Mouse (Mus musculus): ENCODE measurements around the gene Fcrlb. TPM values are rescaled to one million over a fixed set of nuclear protein-coding genes. Genes with fewer than 3 reads are reported as not detected.

Gene Fcrlb
- polyA plus RNA-seq, 1 experiment from 2014 or later = 0.11 TPM

- Histone ChIP-seq H3K9ac (no peak overlapping the region), H3K27ac (no peak overlapping the region), H3K4me1 (no peaks in the 10 kb centered on the region), H3K4me3 (no peak overlapping the region), H3K36me3 (no peaks in the 10 kb centered on the region), H3K9me3 (no peaks in the 10 kb centered on the region), H3K4me2 (replicated peaks) (no peak overlapping the region), H3K27me3 (no peaks in the 10 kb centered on the region)
- 73% methylated on average over 6 of the region's 6 CpGs for WGBS
- ATAC-seq (ENCODE audit: low FRiP score, low read depth) = no peak
Observed at GRCm38 (mm10) chr1:170933386-170933920, 20.7 kb upstream of the Fcrlb start.

DNA sequence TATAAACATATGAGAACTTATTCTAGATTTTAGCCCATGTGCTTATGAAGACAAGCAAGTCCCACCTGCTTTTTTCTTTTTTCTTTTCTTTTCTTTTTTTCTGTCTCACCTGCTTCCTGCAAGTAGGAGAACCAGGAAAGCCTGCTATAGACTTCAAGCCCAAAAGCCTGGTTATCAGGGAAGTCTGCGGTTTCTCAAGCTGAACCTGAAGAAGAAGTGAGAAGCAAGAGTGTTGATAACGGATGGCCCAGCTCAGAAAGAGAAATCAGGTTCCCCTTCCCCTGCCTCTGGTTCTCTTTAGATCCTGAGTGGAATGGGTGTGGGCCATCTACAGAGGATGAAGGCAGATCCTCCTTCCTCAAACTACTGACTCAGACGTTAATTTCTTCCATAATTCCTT, 19.3 kb upstream of the Fcrlb start:
- Histone ChIP-seq H3K27me3 (no peaks in the 10 kb centered on the region), H3K4me3 (no peak overlapping the region), H3K9ac (no peak overlapping the region), H3K4me2 (replicated peaks) (no peak overlapping the region), H3K27ac (no peak overlapping the region), H3K4me1 (no peaks in the 10 kb centered on the region), H3K9me3 (no peaks in the 10 kb centered on the region), H3K36me3 (no peaks in the 10 kb centered on the region)
- ATAC-seq (ENCODE audit: low FRiP score, low read depth) = no peak
- WGBS = 84% methylated on average over 3 of the region's 3 CpGs

DNA sequence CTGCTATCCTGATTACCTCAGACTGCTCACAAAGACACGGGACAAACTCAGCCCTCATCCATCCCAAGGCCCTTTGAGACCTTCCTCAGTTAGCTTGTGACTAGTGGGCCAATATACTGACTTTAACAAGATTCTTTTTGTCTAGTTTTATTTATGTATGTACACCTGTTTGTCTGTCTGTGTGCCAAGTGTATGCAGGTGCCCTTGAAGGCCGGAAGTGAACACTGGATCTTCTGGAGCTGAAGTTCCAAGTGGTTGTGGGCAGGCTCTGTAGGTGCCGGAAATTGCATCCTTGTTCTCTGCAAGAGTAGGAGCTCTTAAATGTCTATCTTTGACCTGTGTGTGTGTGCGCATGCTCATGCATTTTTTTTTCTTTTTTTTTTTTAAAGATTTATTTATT, 16.5 kb upstream of the Fcrlb start:
- Histone ChIP-seq H3K9ac (no peak overlapping the region), H3K4me1 (no peaks in the 10 kb centered on the region), H3K27ac (no peak overlapping the region), H3K27me3 (no peaks in the 10 kb centered on the region), H3K4me3 (no peak overlapping the region), H3K9me3 (no peaks in the 10 kb centered on the region), H3K4me2 (replicated peaks) (no peak overlapping the region), H3K36me3 (no peaks in the 10 kb centered on the region)
- no peak for ATAC-seq (ENCODE audit: low FRiP score, low read depth)
- WGBS = 83% methylated on average over 4 of the region's 4 CpGs

DNA sequence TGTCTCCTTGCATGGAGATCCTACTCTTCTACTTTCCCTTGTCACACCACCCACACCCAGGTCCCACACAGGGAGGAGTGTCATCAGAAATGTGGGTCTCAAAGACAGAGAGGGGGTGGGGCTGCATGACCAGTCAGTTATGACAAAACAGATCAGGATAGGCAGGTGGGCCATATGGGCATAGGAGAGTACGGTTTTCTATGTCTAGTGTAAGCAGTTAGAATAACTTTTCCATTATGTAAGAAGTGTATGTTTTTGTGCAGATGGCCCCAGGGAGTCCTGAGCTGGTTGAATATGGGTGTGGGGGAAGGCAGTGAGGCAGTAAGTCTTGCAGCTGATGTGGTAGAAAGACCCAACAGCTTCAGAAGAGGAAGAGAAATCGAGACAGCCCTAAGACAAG, 15.7 kb upstream of the Fcrlb start:
- H3K9me3 ChIP-seq = no peaks in the 10 kb centered on the region
- no peak overlapping the region for H3K9ac ChIP-seq
- H3K27ac ChIP-seq = no peak overlapping the region
- H3K27me3 ChIP-seq = no peaks in the 10 kb centered on the region
- no peak overlapping the region for H3K4me3 ChIP-seq
- no peaks in the 10 kb centered on the region for H3K4me1 ChIP-seq
- no peaks in the 10 kb centered on the region for H3K36me3 ChIP-seq
- WGBS = 67% methylated on average over 2 of the region's 2 CpGs
- no peak overlapping the region for H3K4me2 ChIP-seq (replicated peaks)
- no peak for ATAC-seq (ENCODE audit: low FRiP score, low read depth)

- Histone ChIP-seq H3K4me2 (replicated peaks) (no peak within 1 kb of the TSS), H3K36me3 (no peaks in the 10 kb centered on the region), H3K4me1 (no peaks in the 10 kb centered on the region), H3K4me3 (no peak within 1 kb of the TSS), H3K27me3 (no peaks in the 10 kb centered on the region), H3K9ac (no peak within 1 kb of the TSS), H3K27ac (no peak within 1 kb of the TSS), H3K9me3 (no peaks in the 10 kb centered on the region)
- no peak for ATAC-seq (ENCODE audit: low FRiP score, low read depth)
- 75% methylated on average over 3 of the region's 3 CpGs for WGBS
Observed at GRCm38 (mm10) chr1:170927378-170927777, 14.6 kb upstream of the Fcrlb start, which contains the start of gene Fcrla. Fcrla (minus strand) TSS chr1:170927583.

DNA sequence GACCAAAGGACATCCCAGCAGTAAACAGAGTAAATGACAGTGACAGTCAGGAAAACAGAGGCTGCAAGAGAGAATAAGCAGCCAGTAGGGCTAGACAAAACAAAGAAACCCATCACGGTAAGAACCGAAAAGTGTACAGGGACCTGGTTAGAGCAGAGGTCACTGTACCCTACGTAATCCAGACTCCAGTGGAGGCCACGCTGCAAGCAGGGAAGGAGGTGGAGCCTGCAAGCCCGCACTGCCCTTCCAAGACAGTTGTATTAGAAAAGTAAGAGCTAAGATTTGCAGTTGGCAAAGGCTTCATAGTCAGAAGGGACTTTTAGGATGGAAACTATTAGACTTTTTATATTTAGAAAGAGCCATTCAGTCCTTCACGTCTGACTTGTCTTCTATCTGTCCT, 14.2 kb upstream of the Fcrlb start:
- ATAC-seq (ENCODE audit: low FRiP score, low read depth) = no peak
- H3K27ac ChIP-seq = no peak overlapping the region
- no peak overlapping the region for H3K4me2 ChIP-seq (replicated peaks)
- H3K36me3 ChIP-seq = no peaks in the 10 kb centered on the region
- H3K4me1 ChIP-seq = no peaks in the 10 kb centered on the region
- WGBS = 54% methylated on average over 6 of the region's 6 CpGs
- H3K9ac ChIP-seq = no peak overlapping the region
- no peaks in the 10 kb centered on the region for H3K9me3 ChIP-seq
- H3K4me3 ChIP-seq = no peak overlapping the region
- no peaks in the 10 kb centered on the region for H3K27me3 ChIP-seq

DNA sequence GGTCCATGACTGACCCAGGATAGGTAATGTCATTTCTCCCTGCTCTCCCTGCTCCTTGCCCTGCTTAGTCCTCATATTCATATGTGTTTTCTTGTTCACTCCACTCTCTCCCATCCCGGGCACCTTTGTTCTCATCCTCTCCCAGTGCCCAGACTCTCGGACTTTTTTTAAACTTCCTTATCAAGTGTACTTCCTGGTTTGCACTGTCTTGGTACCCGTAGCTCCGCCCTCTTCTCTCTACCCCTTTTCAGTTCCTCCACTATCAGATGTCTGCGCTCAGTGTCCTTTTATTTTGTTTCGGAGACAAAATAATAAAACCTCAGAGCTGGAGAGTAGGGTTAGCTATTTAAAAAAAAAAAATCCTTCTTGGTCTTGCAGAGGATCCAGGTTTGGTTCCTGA, 11.7 kb upstream of the Fcrlb start:
- Histone ChIP-seq H3K27ac (no peak overlapping the region), H3K36me3 (no peaks in the 10 kb centered on the region), H3K27me3 (no peaks in the 10 kb centered on the region), H3K4me3 (no peak overlapping the region), H3K4me2 (replicated peaks) (no peak overlapping the region), H3K9ac (no peak overlapping the region), H3K9me3 (no peaks in the 10 kb centered on the region; the same call in 1 of the 2 replicates), H3K4me1 (no peaks in the 10 kb centered on the region)
- WGBS = 83% methylated on average over 6 of the region's 6 CpGs
- ATAC-seq (ENCODE audit: low FRiP score, low read depth) = no peak

DNA sequence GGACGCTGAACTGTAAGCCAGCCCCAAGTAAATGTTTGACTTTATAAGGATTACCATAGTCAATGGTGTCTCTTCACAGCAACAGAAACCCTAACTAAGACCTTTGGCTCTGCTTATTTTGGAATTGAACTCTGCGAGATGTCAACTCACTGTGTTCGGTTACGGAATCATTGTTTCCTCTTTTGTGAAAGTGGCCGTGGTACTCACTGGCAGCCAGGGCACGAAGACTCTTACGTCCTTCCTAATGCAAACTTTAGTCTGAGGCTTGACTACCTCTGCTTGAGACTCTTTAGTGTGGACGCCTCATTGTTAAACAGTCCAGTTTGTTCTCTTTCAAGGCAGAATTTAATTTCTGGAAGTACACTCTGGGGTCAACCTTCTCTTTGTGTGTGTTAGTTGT, 6.6 kb upstream of the Fcrlb start:
- Histone ChIP-seq H3K4me3 (no peak overlapping the region), H3K27ac (no peak overlapping the region), H3K4me2 (replicated peaks) (no peak overlapping the region), H3K27me3 (no peaks in the 10 kb centered on the region), H3K9me3 (no peaks in the 10 kb centered on the region; the same call in 1 of the 2 replicates), H3K4me1 (no peaks in the 10 kb centered on the region), H3K9ac (no peak overlapping the region), H3K36me3 (no peaks in the 10 kb centered on the region)
- 89% methylated on average over 8 of the region's 8 CpGs for WGBS
- ATAC-seq (ENCODE audit: low FRiP score, low read depth) = no peak

DNA sequence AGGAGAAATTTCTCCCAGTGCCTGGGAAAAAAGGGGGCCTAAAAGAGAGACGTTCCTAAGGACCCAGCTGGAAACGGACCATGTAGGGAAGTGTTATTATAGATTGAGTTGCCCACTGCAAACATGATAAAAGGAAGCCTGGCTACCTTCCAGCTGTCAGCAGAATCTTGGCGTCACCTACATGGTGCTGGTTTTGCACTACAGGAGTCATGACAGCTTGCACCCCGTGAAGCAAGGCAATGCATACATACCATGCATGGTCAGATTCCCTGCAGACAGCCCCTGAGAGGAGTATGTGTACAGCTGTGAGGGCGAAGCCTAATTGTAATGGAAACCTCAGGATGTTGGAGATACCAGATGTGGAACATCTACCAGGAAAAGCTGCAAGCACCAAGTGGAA, 2.9 kb upstream of the Fcrlb start:
- Histone ChIP-seq H3K27me3 (peaks cover 11% of the 10 kb centered on the region; the same call in 1 of the 2 replicates), H3K36me3 (no peaks in the 10 kb centered on the region), H3K27ac (no peak overlapping the region), H3K4me2 (replicated peaks) (no peak overlapping the region), H3K4me1 (no peaks in the 10 kb centered on the region), H3K9ac (0 out of 2 replicates have a peak overlapping the region, but pooled peaks have one; percentile 8), H3K4me3 (no peak overlapping the region), H3K9me3 (no peaks in the 10 kb centered on the region; the same call in 1 of the 2 replicates)
- no peak for ATAC-seq (ENCODE audit: low FRiP score, low read depth)
- WGBS = 70% methylated on average over 5 of the region's 5 CpGs

DNA sequence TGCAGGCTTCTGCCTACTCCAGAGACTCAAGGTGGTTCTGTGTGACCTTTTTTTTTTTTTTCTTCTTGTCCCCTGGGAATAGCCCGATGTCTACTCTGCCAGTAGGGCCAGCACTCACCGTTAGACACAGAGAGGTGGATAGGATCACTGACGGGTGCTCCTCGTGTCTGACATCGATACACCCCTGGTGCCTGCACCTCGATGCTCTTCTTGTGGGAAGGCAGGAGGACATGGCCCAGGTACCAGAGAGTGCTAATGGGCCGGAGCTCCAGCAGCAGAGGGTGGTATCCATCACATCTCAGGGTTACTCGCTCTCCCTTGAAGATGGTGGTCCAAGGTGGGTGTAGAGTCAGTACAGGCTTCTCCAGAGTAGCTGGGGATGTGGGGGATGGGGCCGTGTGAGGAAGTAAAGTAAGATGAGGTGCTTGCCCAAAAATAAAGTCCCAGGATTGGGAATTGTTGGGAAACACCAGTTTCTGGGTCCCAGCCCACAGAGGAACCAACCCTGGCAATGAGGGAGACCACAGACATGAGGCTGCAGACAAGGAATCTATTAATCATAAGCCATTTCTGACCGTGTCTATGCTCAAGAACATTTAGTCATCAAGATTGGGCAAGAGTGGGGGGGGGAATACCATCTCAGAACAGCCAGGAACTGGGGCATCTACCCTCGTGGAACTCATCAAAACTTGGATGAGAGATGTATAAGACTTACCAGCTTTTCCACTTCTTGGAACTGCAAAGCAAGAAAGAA, 657 bp downstream of the Fcrlb start:
- no peak overlapping the region for H3K9ac ChIP-seq
- WGBS = 85% methylated on average over 11 of the region's 11 CpGs
- no peak overlapping the region for H3K4me3 ChIP-seq
- no peak overlapping the region for H3K27ac ChIP-seq
- H3K36me3 ChIP-seq = no peaks in the 10 kb centered on the region
- H3K27me3 ChIP-seq = peaks cover 46% of the 10 kb centered on the region
- peaks cover 14% of the 10 kb centered on the region for H3K4me1 ChIP-seq
- no peak overlapping the region for H3K4me2 ChIP-seq (replicated peaks)
- no peak for ATAC-seq (ENCODE audit: low FRiP score, low read depth)
- no peaks in the 10 kb centered on the region for H3K9me3 ChIP-seq

DNA sequence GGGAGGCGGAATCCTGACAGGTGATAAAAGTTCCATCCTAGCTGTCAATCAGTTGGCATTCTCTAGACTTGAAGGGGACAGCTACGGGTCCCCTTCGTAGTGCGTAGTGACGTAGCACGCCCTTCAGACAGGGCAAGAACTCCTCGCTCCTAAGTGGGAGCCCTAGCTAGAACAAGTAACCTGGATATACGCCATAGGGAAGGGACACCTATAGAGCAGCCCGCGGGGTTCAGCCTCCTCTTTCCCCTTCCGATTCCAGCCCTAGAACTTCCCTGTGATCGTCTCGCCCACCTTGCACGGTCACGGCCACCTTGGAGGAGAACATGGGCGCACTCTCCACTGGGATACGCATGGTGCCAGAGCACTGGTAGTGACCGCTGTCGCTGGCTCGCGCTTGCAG, 4.4 kb downstream of the Fcrlb start:
- Histone ChIP-seq H3K27ac (no peak overlapping the region), H3K4me3 (peak overlapping the region; percentile 48), H3K36me3 (no peaks in the 10 kb centered on the region), H3K4me1 (peaks cover 14% of the 10 kb centered on the region), H3K27me3 (peaks cover 71% of the 10 kb centered on the region), H3K4me2 (replicated peaks) (peak overlapping the region; percentile 97), H3K9ac (peak overlapping the region; percentile 62), H3K9me3 (no peaks in the 10 kb centered on the region)
- 6% methylated on average over 21 of the region's 21 CpGs for WGBS
- 0 out of 2 replicates have a peak, but pooled peaks have one; percentile 13 for ATAC-seq (ENCODE audit: low FRiP score, low read depth)

- no peak overlapping the region for H3K27ac ChIP-seq
- WGBS = under 1% methylated on average over 69 of the region's 71 CpGs
- H3K27me3 ChIP-seq = peaks cover 71% of the 10 kb centered on the region
- peaks cover 14% of the 10 kb centered on the region for H3K4me1 ChIP-seq
- H3K4me2 ChIP-seq (replicated peaks) = peak overlapping the region; percentile 97
- peak overlapping the region; percentile 62 for H3K9ac ChIP-seq
- no peaks in the 10 kb centered on the region for H3K9me3 ChIP-seq
- H3K36me3 ChIP-seq = no peaks in the 10 kb centered on the region
- ATAC-seq (ENCODE audit: low FRiP score, low read depth) = peak; percentile 76
- H3K4me3 ChIP-seq = peak overlapping the region; percentile 48
Observed at GRCm38 (mm10) chr1:170907456-170908191, 5.1 kb downstream of the Fcrlb start.
